Mouse (Mus musculus) neural tube, embryonic 13.5 days (tissue): ENCODE data around the gene Klhl30. TPM values are rescaled to one million over a fixed set of nuclear protein-coding genes. Genes with fewer than 3 reads are reported as not detected.

Experiments used
- ATAC-seq: fragments of 200-750 bp; cut with Nextera tagmentation; 2 replicates; pipeline ENCODE4 v1.8.0; 2017; ENCODE audit warnings: low read depth, mild to moderate bottlenecking, moderate TSS enrichment, moderate library complexity
- H3K27ac ChIP-seq: fragments of 300-500 bp; sonication (generic); replicated peaks from 2 replicates; pipeline ENCODE4 v1.5.1; 2015; ENCODE audit warnings: moderate library complexity, mild to moderate bottlenecking, inconsistent platforms
- H3K27me3 ChIP-seq: fragments of 300-500 bp; sonication (generic); 2 replicates; pipeline ENCODE4 v1.6.1; 2015; ENCODE audit warnings: mild to moderate bottlenecking, inconsistent platforms
- H3K36me3 ChIP-seq: fragments of 300-500 bp; sonication (generic); 2 replicates; pipeline ENCODE4 v1.6.1; 2015; ENCODE audit warnings: mild to moderate bottlenecking, inconsistent platforms
- H3K4me1 ChIP-seq: fragments of 300-500 bp; sonication (generic); replicated peaks from 2 replicates; pipeline ENCODE4 v1.6.1; 2015; ENCODE audit warnings: inconsistent platforms
- H3K4me2 ChIP-seq: fragments of 300-500 bp; sonication (generic); 2 replicates; pipeline ENCODE4 v1.6.1; 2015; ENCODE audit warnings: inconsistent platforms, mild to moderate bottlenecking, moderate library complexity
- H3K4me3 ChIP-seq: fragments of 300-500 bp; sonication (generic); 2 replicates; pipeline ENCODE4 v1.5.1; 2015; ENCODE audit warnings: mild to moderate bottlenecking, inconsistent platforms
- H3K9ac ChIP-seq: fragments of 300-500 bp; sonication (generic); 2 replicates; pipeline ENCODE4 v1.6.1; 2015; ENCODE audit warnings: moderate library complexity, mild to moderate bottlenecking, inconsistent platforms
- H3K9me3 ChIP-seq: fragments of 300-500 bp; sonication (generic); 2 replicates; pipeline ENCODE4 v1.6.1; 2016; ENCODE audit warnings: inconsistent platforms
- WGBS: fragments of 180-500 bp; shearing (Covaris S2); methylation state at CpG from one replicate; pipeline ENCODE4 v1.1.7; 2015; 5-methylcytosine and 5-hydroxymethylcytosine counted together
- polyA plus RNA-seq: library from polyadenylated mRNA; unstranded; fragments of >200 nt; fragmentation: Nextera tagmentation; extraction: Ambion mirVana; gene quantifications from 2 replicates; pipeline ENCODE4 v1.2.1, GENCODE M21; 2015

The Klhl30 gene
- 0.25 and 0.37 TPM in 2 replicates for polyA plus RNA-seq

DNA sequence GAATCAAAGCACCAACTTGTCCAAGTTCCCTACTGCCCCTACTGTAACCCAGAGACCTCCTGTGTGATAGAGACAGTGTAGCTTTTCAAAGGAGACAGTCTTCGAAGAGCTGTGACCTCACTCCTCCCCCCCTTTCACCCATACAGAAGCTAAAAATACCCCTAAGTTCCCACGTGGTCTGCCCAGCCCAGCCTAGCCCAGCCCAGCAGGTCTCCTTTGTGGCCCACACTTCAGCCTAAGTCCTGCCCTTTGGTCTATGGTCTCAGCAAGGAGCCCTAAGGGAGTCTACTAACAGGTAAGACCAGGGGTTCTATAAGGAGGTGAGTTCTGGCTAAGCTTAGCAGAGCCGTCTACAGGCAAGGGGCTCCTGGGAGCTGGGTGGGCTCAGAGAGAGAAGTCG lies at the start of gene Klhl30:
Klhl30 (plus strand) TSS at position 176 of the 400 bp plus-strand sequence.
- 65% methylated on average over 4 of the region's 4 CpGs for WGBS
- H3K9ac ChIP-seq = no peak within 1 kb of the TSS
- no peak for ATAC-seq
- H3K4me2 ChIP-seq = no peak within 1 kb of the TSS
- H3K4me3 ChIP-seq = no peak within 1 kb of the TSS
- no peak within 1 kb of the TSS for H3K27ac ChIP-seq
- no peaks in the 10 kb centered on the region for H3K4me1 ChIP-seq
- H3K36me3 ChIP-seq = no peaks in the 10 kb centered on the region
- H3K9me3 ChIP-seq = no peaks in the 10 kb centered on the region
- peaks cover 9% of the 10 kb centered on the region for H3K27me3 ChIP-seq

DNA sequence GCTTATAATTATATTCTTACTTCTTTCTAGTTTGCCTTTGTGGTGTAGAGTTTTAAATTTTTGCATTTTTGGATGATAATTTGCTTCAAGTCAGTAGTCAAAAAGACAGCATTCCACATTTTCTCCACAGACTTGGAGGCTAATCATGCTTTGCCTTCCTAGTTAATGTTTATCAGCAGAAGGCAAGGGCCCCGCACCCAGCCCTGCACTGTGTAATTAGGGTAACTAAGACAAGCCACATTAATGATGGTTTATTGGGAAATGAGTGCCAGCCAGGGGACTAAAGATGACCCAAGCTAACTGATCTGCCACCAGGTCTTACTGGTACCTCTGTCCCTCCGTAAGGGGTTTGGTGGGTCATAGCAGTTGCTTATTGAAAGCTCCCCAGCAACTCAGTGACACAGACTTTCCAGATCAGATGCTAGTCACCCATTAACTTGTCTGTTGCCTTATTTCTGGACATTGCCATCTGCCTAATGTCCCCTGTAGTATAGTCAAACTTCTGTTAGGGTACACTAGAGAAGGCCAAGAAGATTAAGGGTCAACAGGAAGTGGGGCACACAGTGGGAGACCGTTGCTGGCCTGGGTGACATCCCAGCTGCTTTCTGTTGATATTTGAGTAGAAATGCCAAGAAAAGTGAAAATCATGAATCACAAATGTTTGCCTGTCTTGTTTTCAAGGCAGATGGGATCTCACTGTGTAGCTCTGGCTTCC lies 49.5 kb upstream of the Klhl30 start:
- Histone ChIP-seq H3K4me1 (peaks cover 18% of the 10 kb centered on the region), H3K27ac (no peak overlapping the region), H3K27me3 (no peaks in the 10 kb centered on the region), H3K4me3 (no peak overlapping the region), H3K36me3 (peaks cover 22% of the 10 kb centered on the region), H3K9ac (no peak overlapping the region), H3K4me2 (no peak overlapping the region), H3K9me3 (no peaks in the 10 kb centered on the region)
- no peak for ATAC-seq
- 76% methylated on average over 3 of the region's 3 CpGs for WGBS

DNA sequence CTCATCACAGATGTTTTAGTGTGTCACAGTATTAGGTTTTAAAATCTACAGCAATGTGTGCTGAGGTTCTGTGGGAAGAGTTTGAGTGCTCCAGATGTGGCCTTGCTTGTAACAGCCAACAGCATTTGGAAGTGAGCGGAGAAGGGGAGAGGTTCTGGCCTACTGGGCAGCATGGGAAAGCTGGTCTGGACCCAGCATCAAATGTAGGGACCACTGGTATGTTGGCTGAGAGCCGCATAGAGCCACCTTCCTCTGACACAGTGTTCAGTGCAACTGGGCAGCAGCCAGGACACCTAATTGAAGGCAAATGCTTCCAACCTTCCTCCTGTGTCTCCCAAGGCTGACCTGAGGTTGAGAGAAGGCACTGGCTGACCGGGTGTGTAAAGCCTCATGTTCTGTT lies 48.8 kb upstream of the Klhl30 start:
- Histone ChIP-seq H3K4me1 (peaks cover 18% of the 10 kb centered on the region), H3K27ac (no peak overlapping the region), H3K9me3 (no peaks in the 10 kb centered on the region), H3K36me3 (peaks cover 26% of the 10 kb centered on the region), H3K4me3 (no peak overlapping the region), H3K4me2 (no peak overlapping the region), H3K27me3 (no peaks in the 10 kb centered on the region), H3K9ac (no peak overlapping the region)
- 96% methylated on average over 3 of the region's 3 CpGs for WGBS
- no peak for ATAC-seq

DNA sequence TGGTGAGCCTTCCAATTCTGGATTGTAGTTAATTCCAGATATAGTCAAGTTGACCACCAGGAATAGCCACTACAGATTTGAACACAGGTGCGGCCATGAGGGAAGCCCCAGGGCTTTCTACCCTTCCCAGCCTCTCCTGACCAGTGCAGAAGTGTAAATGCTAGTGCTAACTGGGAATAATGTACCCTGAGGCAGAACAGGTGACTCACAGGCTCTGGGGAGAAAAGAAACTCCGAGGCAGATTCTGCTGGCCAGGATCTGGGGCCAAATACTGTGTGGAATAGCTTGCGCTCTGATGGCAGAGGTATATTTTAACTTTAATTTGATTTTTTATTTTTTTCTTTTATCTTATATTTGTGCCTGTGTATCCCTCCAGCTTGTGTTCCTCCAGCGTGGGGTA lies 46.2 kb upstream of the Klhl30 start:
- H3K9me3 ChIP-seq = no peaks in the 10 kb centered on the region
- H3K4me1 ChIP-seq = 0 out of 2 replicates have a peak, but pooled peaks cover 5% of the 10 kb centered on the region
- 93% methylated on average over 4 of the region's 4 CpGs for WGBS
- no peak overlapping the region for H3K27ac ChIP-seq
- no peak overlapping the region for H3K4me2 ChIP-seq
- no peak overlapping the region for H3K4me3 ChIP-seq
- no peak overlapping the region for H3K9ac ChIP-seq
- H3K36me3 ChIP-seq = peaks cover 47% of the 10 kb centered on the region
- no peaks in the 10 kb centered on the region for H3K27me3 ChIP-seq
- no peak for ATAC-seq

DNA sequence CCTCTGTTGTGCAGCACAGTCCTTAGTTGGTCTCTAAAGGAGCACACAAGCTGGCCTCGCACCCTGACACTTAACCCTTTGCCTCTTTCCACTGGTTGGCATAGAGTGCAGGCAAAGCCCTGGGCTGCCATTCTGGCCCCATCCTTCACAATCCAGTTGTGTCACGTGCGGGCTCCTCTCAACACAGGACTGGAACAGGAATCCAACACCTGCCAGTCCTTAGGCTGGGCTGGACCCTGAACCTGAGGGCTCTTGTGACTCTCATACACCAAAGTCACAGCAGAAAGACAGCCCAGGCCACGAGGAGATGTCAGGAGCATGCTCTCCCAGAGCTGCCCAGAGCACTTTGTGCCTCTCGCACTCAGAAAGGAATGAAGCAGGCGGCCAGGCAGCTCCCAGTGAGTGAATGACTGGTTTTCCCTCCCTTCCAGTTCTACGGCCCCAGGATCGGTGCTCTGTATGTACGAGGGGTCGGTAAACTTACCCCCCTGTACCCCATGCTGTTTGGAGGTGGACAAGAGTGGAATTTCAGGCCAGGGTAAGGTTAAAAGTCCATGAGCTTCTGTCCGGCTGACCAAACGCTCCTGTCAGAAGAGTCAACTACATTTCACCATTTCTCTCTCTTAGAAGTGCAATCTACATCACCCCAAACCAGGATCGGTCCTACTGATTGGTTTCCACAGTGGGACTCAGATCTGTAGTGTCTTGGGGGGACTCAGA lies 41.3 kb upstream of the Klhl30 start:
- ATAC-seq = no peak
- peaks cover 67% of the 10 kb centered on the region for H3K36me3 ChIP-seq

DNA sequence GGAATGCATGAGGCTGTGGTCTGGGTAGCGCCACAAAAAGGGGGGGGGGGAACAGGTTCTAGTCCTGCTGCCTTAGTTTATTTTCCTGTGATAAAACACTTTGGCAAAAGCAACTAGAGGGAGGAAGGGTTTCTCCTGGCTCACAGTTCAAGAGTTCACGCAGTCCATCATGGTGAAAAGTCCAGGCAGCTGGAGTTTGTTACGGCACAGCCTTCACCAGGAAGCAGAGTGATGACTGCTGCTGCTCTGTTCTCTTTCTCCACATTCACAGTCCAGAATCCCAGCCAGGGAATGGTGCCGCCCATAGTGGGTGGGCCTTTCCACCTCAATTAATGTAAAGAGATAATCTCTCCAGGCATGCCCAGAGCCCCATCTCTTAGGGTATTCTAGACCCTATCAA lies 38.5 kb upstream of the Klhl30 start:
- no peak overlapping the region for H3K9ac ChIP-seq
- ATAC-seq = no peak
- H3K36me3 ChIP-seq = peaks cover 42% of the 10 kb centered on the region
- H3K27me3 ChIP-seq = no peaks in the 10 kb centered on the region
- WGBS = 95% methylated on average over 4 of the region's 4 CpGs
- no peak overlapping the region for H3K4me2 ChIP-seq
- H3K9me3 ChIP-seq = no peaks in the 10 kb centered on the region
- no peak overlapping the region for H3K27ac ChIP-seq
- H3K4me3 ChIP-seq = no peak overlapping the region
- H3K4me1 ChIP-seq = peaks cover 5% of the 10 kb centered on the region; the same call in 1 of the 2 replicates

More for the DNA sequence above, 41.3 kb upstream of the Klhl30 start:
- Histone ChIP-seq H3K4me3 (no peak overlapping the region), H3K9me3 (no peaks in the 10 kb centered on the region), H3K4me2 (no peak overlapping the region), H3K9ac (no peak overlapping the region), H3K4me1 (peaks cover 5% of the 10 kb centered on the region; the same call in 1 of the 2 replicates), H3K27me3 (no peaks in the 10 kb centered on the region), H3K27ac (no peak overlapping the region)
- 91% methylated on average over 13 of the region's 13 CpGs for WGBS

DNA sequence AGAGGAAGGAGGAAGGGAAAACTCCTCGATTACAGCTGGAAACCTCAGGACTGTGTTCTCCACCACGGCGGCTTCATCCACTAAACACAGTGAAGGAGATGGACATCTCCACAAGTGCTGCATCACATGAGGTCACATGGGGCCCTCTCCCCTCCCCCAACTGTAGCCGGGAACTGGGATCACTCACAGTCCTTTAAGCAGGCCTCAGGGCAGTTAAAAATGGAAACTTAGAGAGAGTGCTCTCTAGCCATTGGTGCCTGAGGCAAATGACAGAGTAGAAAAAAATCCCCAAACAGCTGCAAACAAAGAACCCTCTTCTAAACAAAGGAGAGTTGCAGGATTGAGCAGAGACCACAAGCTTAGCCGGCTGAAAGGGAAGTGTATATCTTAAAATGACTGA lies 37.6 kb upstream of the Klhl30 start:
- Histone ChIP-seq H3K36me3 (peaks cover 37% of the 10 kb centered on the region), H3K27ac (0 out of 2 replicates have a peak overlapping the region, but pooled peaks have one; percentile 0), H3K4me2 (no peak overlapping the region), H3K4me3 (no peak overlapping the region), H3K4me1 (peaks cover 5% of the 10 kb centered on the region; the same call in 1 of the 2 replicates), H3K9me3 (no peaks in the 10 kb centered on the region), H3K27me3 (no peaks in the 10 kb centered on the region), H3K9ac (peak overlapping the region; percentile 19; the same call in 1 of the 2 replicates)
- no peak for ATAC-seq
- WGBS = 46% methylated on average over 5 of the region's 5 CpGs

DNA sequence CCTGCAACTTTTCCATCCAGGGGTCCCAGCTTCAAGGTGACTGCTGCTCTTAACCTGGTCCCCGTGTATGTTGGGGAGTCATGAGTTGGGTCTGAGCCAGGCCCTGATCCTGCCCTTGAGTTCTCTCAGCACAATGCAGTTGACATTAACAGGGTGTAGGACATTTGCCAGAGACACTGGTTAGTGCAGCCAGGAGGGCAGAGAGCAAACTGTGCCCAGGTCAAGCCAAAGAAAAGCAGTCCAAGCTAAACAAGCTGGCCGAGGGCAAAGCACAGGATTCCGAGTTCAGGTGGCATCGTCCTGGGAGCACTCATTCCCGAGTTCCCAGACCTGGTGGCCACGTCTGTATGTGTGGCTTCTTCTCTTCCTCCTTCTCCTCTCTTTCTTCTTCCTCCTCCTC lies 33.2 kb upstream of the Klhl30 start:
- no peak for ATAC-seq

DNA sequence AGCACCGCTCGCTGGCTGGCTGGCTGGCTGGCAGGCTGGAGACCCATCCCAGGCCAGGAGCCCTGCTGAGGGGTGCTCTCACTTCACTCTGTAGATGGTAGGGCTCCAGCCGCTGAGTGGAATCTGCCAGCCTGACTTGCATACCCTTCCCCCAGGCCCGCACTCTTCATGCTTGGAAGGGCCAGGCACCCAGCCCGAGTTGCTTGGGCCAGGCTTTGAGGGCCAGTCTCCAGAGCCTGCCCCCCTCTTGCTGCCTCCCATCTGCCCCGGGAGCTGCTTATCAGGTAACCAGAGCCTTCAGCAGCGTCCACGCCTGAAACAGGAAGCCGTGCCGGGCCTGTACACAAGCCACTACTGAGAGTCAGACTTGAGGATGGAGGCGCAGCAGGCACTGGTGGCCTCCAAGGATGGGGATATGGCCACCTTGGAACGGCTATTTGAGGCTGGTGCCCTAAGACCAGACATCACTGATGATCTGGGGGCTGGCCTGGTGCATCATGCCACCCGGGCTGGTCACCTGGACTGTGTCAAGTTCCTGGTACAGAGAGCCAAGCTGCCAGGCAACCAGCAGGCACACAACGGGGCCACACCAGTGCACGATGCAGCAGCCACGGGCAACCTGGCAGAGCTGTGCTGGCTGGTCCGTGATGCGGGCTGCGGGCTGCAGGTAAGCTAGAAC lies 28.9 kb upstream of the Klhl30 start, which contains the start of gene Espnl:
Espnl (plus strand) TSS at position 316 of the 679 bp plus-strand sequence.
- Histone ChIP-seq H3K4me1 (no peaks in the 10 kb centered on the region), H3K36me3 (no peaks in the 10 kb centered on the region), H3K27ac (no peak within 1 kb of the TSS), H3K4me3 (no peak within 1 kb of the TSS), H3K4me2 (no peak within 1 kb of the TSS), H3K27me3 (no peaks in the 10 kb centered on the region), H3K9ac (no peak within 1 kb of the TSS), H3K9me3 (no peaks in the 10 kb centered on the region)
- ATAC-seq = no peak
- 79% methylated on average over 19 of the region's 19 CpGs for WGBS

More for the DNA sequence above, 33.2 kb upstream of the Klhl30 start:
- no peak overlapping the region for H3K4me3 ChIP-seq
- H3K27me3 ChIP-seq = no peaks in the 10 kb centered on the region
- H3K36me3 ChIP-seq = no peaks in the 10 kb centered on the region; the same call in 1 of the 2 replicates
- H3K9ac ChIP-seq = no peak overlapping the region
- no peak overlapping the region for H3K4me2 ChIP-seq
- H3K9me3 ChIP-seq = no peaks in the 10 kb centered on the region
- H3K27ac ChIP-seq = no peak overlapping the region
- 90% methylated on average over 6 of the region's 6 CpGs for WGBS
- H3K4me1 ChIP-seq = peaks cover 5% of the 10 kb centered on the region; the same call in 1 of the 2 replicates

DNA sequence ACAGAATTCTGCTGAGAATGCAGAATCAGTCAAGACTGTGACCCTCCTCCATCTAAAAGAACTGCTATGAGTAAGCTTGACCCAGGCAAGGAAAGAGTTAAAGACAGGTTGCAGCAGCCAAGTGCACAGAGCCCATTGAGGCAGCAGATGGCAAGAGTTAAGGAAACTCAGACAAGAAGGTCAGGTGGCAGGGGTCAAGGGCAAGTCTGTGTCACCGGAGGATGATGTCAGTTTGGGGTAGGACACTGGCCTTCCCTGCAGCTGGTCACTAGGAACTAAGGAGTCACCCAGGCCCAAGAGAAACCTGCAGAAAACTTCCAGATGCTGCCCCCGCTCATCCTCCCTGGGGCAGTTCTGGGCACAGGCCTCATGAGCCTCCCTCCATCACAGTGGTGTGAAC lies 26.2 kb upstream of the Klhl30 start:
- no peak overlapping the region for H3K27ac ChIP-seq
- 74% methylated on average over 2 of the region's 2 CpGs for WGBS
- no peak for ATAC-seq
- H3K27me3 ChIP-seq = no peaks in the 10 kb centered on the region
- H3K9ac ChIP-seq = no peak overlapping the region
- H3K36me3 ChIP-seq = no peaks in the 10 kb centered on the region
- H3K4me3 ChIP-seq = no peak overlapping the region
- H3K4me1 ChIP-seq = no peaks in the 10 kb centered on the region; the same call in 1 of the 2 replicates
- no peak overlapping the region for H3K4me2 ChIP-seq
- no peaks in the 10 kb centered on the region for H3K9me3 ChIP-seq

DNA sequence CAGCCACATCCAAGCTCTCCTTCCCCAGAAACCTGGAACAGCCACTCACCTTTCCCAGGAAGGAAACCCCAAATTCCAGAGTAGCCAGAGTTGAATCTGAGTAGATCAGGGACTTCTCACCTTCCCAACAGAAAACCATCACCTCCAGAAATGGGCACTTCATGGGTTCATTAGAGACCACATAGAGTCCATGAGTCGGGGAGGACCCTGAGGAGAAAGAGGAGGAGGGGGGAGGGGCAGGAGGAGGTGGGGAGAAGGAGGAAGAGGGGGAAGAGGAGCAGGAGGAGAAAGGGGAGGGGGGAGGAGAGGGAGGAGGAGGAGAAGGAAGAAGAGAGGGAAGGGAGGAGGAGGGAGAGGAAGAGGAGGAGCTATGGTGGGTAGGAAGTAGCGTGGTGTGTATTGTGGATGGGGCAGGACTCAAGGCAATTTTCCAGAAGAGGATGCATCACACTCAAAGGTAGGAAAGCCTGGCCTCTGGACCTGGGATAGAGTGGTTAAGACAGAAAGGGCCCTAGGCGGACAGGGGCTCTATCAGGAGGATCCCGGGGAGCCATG lies 25.3 kb upstream of the Klhl30 start:
- Histone ChIP-seq H3K4me3 (no peak overlapping the region), H3K9ac (no peak overlapping the region), H3K4me1 (no peaks in the 10 kb centered on the region; the same call in 1 of the 2 replicates), H3K27ac (no peak overlapping the region), H3K36me3 (no peaks in the 10 kb centered on the region), H3K4me2 (no peak overlapping the region), H3K27me3 (no peaks in the 10 kb centered on the region), H3K9me3 (no peaks in the 10 kb centered on the region)
- 80% methylated on average over 4 of the region's 4 CpGs for WGBS
- no peak for ATAC-seq
